Mouse (Mus musculus) stomach, postnatal 0 days (tissue): ENCODE results near the gene Bud13.

Source experiments
- CTCF ChIP-seq: IDR thresholded peaks from 2 replicates; pipeline ENCODE4 v1.5.1; 2016; ENCODE audit warnings: antibody characterized with exemption, low read depth, mild to moderate bottlenecking, moderate library complexity
- EP300 ChIP-seq: optimal IDR thresholded peaks from 2 replicates; pipeline ENCODE3; 2016; ENCODE audit warnings: antibody characterized with exemption

- TF ChIP-seq CTCF (no peak), EP300 (no peak)
Measured at GRCm38 (mm10) chr9:46243584-46243983, 39.2 kb upstream of the Bud13 start.
